Mouse (Mus musculus): ENCODE measurements at regions not wholly inside any gene's neighbourhood (a gene's known extent, or its start where the extent isn't known, plus 50 kb on each side); places are given as distances from the start of the nearest gene placed in this dataset.

DNA sequence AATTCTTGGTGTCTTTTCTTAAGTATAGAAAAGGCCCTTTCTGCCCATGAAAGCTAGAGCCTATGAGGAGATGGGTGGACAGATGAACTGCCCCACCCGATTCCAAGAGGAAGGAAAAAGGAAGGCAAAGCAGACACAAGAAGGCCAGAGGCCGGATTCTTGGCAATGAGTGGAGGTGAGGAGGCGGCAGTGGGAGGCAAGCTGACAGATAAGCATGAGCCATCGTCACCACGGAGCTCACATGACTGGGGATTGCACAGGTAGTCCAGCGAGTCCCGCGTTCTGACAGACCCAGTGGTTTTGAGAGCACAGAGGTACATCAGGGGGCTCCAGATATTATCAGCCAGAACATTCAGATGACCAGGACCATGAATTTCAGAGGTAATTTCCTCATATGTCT is 79.4 kb upstream of the Tcf12 start:
- TF ChIP-seq GATA1 (IDR thresholded peaks at IDR 0.05; ENCODE audit: borderline replicate concordance, low read length) (no peak), FLI1 (IDR thresholded peaks at IDR 0.05; ENCODE audit: low read length) (no peak)

Data from megakaryocyte, embryonic 14.5 days (primary cell).